Mouse (Mus musculus): ENCODE data around the gene Tpo. TPM values are rescaled to one million over a fixed set of nuclear protein-coding genes. Genes with fewer than 3 reads are reported as not detected.

Tpo gene
- polyA plus RNA-seq, 1 experiment = 0.68 TPM

GRCm38 (mm10) chr12:30050235-30050634, 82.2 kb downstream of the Tpo start:
- Histone ChIP-seq H3K27me3 (ENCODE audit: control insufficient read depth, insufficient read depth, low read length) (no peaks in the 10 kb centered on the region), H3K27ac (ENCODE audit: control insufficient read depth, insufficient read depth, low read depth, low read length) (no peak overlapping the region), H3K4me1 (ENCODE audit: control insufficient read depth, insufficient read depth, low read length) (no peaks in the 10 kb centered on the region), H3K4me3 (ENCODE audit: control insufficient read depth, low read depth, low read length) (no peak overlapping the region), H3K36me3 (ENCODE audit: control insufficient read depth, insufficient read depth, low read length) (no peaks in the 10 kb centered on the region)
- TF ChIP-seq POLR2A (IDR thresholded peaks at IDR 0.05; ENCODE audit: control insufficient read depth, low read depth, low read length) (no peak), CTCF (IDR thresholded peaks at IDR 0.05; ENCODE audit: control insufficient read depth, insufficient read depth, insufficient replicate concordance, low read depth, low read length) (no peak)

- no peak overlapping the region for H3K4me3 ChIP-seq (ENCODE audit: control insufficient read depth, low read depth, low read length)
- no peaks in the 10 kb centered on the region for H3K27me3 ChIP-seq (ENCODE audit: control insufficient read depth, insufficient read depth, low read length)
- no peaks in the 10 kb centered on the region for H3K36me3 ChIP-seq (ENCODE audit: control insufficient read depth, insufficient read depth, low read length)
- no peak for TF ChIP-seq POLR2A (IDR thresholded peaks at IDR 0.05; ENCODE audit: control insufficient read depth, low read depth, low read length)
- no peak for TF ChIP-seq CTCF (IDR thresholded peaks at IDR 0.05; ENCODE audit: control insufficient read depth, insufficient read depth, insufficient replicate concordance, low read depth, low read length)
- no peaks in the 10 kb centered on the region for H3K4me1 ChIP-seq (ENCODE audit: control insufficient read depth, insufficient read depth, low read length)
- H3K27ac ChIP-seq (ENCODE audit: control insufficient read depth, insufficient read depth, low read depth, low read length) = no peak overlapping the region
These were observed 82.6 kb downstream of the Tpo start for GRCm38 (mm10) chr12:30049818-30050217.

- H3K27me3 ChIP-seq (ENCODE audit: control insufficient read depth, insufficient read depth, low read length) = no peaks in the 10 kb centered on the region
- H3K36me3 ChIP-seq (ENCODE audit: control insufficient read depth, insufficient read depth, low read length) = no peaks in the 10 kb centered on the region
- H3K27ac ChIP-seq (ENCODE audit: control insufficient read depth, insufficient read depth, low read depth, low read length) = no peak overlapping the region
- H3K4me1 ChIP-seq (ENCODE audit: control insufficient read depth, insufficient read depth, low read length) = no peaks in the 10 kb centered on the region
- TF ChIP-seq POLR2A (IDR thresholded peaks at IDR 0.05; ENCODE audit: control insufficient read depth, low read depth, low read length) (no peak), CTCF (IDR thresholded peaks at IDR 0.05; ENCODE audit: control insufficient read depth, insufficient read depth, insufficient replicate concordance, low read depth, low read length) (no peak)
- H3K4me3 ChIP-seq (ENCODE audit: control insufficient read depth, low read depth, low read length) = no peak overlapping the region
These were observed 83.6 kb downstream of the Tpo start for GRCm38 (mm10) chr12:30048848-30049247.

- no peaks in the 10 kb centered on the region for H3K27me3 ChIP-seq (ENCODE audit: control insufficient read depth, insufficient read depth, low read length)
- no peak overlapping the region for H3K4me3 ChIP-seq (ENCODE audit: control insufficient read depth, low read depth, low read length)
- no peak overlapping the region for H3K27ac ChIP-seq (ENCODE audit: control insufficient read depth, insufficient read depth, low read depth, low read length)
- H3K36me3 ChIP-seq (ENCODE audit: control insufficient read depth, insufficient read depth, low read length) = no peaks in the 10 kb centered on the region
- no peak for TF ChIP-seq POLR2A (IDR thresholded peaks at IDR 0.05; ENCODE audit: control insufficient read depth, low read depth, low read length)
- TF ChIP-seq CTCF (IDR thresholded peaks at IDR 0.05; ENCODE audit: control insufficient read depth, insufficient read depth, insufficient replicate concordance, low read depth, low read length) = peak; percentile 22; the same call in 1 of the 2 replicates
- H3K4me1 ChIP-seq (ENCODE audit: control insufficient read depth, insufficient read depth, low read length) = no peaks in the 10 kb centered on the region
These were observed 92.3 kb downstream of the Tpo start for GRCm38 (mm10) chr12:30040150-30040549.

GRCm38 (mm10) chr12:30039565-30039964, 92.9 kb downstream of the Tpo start:
- H3K4me1 ChIP-seq (ENCODE audit: control insufficient read depth, insufficient read depth, low read length) = no peaks in the 10 kb centered on the region
- no peaks in the 10 kb centered on the region for H3K27me3 ChIP-seq (ENCODE audit: control insufficient read depth, insufficient read depth, low read length)
- H3K36me3 ChIP-seq (ENCODE audit: control insufficient read depth, insufficient read depth, low read length) = no peaks in the 10 kb centered on the region
- TF ChIP-seq POLR2A (IDR thresholded peaks at IDR 0.05; ENCODE audit: control insufficient read depth, low read depth, low read length) = no peak
- peak; percentile 66; the same call in 1 of the 2 replicates for TF ChIP-seq CTCF (IDR thresholded peaks at IDR 0.05; ENCODE audit: control insufficient read depth, insufficient read depth, insufficient replicate concordance, low read depth, low read length)
- no peak overlapping the region for H3K4me3 ChIP-seq (ENCODE audit: control insufficient read depth, low read depth, low read length)
- H3K27ac ChIP-seq (ENCODE audit: control insufficient read depth, insufficient read depth, low read depth, low read length) = no peak overlapping the region

- TF ChIP-seq POLR2A (IDR thresholded peaks at IDR 0.05; ENCODE audit: control insufficient read depth, low read depth, low read length) (no peak), CTCF (IDR thresholded peaks at IDR 0.05; ENCODE audit: control insufficient read depth, insufficient read depth, insufficient replicate concordance, low read depth, low read length) (no peak)
- no peaks in the 10 kb centered on the region for H3K36me3 ChIP-seq (ENCODE audit: control insufficient read depth, insufficient read depth, low read length)
These were observed 95.8 kb downstream of the Tpo start for GRCm38 (mm10) chr12:30036569-30037055.

GRCm38 (mm10) chr12:30035841-30036568, 96.4 kb downstream of the Tpo start:
- Histone ChIP-seq H3K27ac (ENCODE audit: control insufficient read depth, insufficient read depth, low read depth, low read length) (no peak overlapping the region), H3K27me3 (ENCODE audit: control insufficient read depth, insufficient read depth, low read length) (no peaks in the 10 kb centered on the region), H3K4me1 (ENCODE audit: control insufficient read depth, insufficient read depth, low read length) (no peaks in the 10 kb centered on the region), H3K4me3 (ENCODE audit: control insufficient read depth, low read depth, low read length) (no peak overlapping the region), H3K36me3 (ENCODE audit: control insufficient read depth, insufficient read depth, low read length) (no peaks in the 10 kb centered on the region)
- TF ChIP-seq CTCF (IDR thresholded peaks at IDR 0.05; ENCODE audit: control insufficient read depth, insufficient read depth, insufficient replicate concordance, low read depth, low read length) (no peak), POLR2A (IDR thresholded peaks at IDR 0.05; ENCODE audit: control insufficient read depth, low read depth, low read length) (no peak)

More at GRCm38 (mm10) chr12:30036569-30037055, 95.8 kb downstream of the Tpo start:
- no peak overlapping the region for H3K27ac ChIP-seq (ENCODE audit: control insufficient read depth, insufficient read depth, low read depth, low read length)
- no peaks in the 10 kb centered on the region for H3K4me1 ChIP-seq (ENCODE audit: control insufficient read depth, insufficient read depth, low read length)
- no peaks in the 10 kb centered on the region for H3K27me3 ChIP-seq (ENCODE audit: control insufficient read depth, insufficient read depth, low read length)
- H3K4me3 ChIP-seq (ENCODE audit: control insufficient read depth, low read depth, low read length) = no peak overlapping the region
